Mouse (Mus musculus) frontal cortex, adult 2 months (tissue): ENCODE measurements around the gene Tnfrsf13b. TPM values are rescaled to one million over a fixed set of nuclear protein-coding genes. Genes with fewer than 3 reads are reported as not detected.

ENCODE experiments used
- polyA plus RNA-seq: library from polyadenylated mRNA; depleted of rRNA; stranded (reverse); fragments of >200 nt; gene quantifications from 2 replicates; pipeline ENCODE4 v1.2.3, GENCODE M21; 2012; rRNA removed

Tnfrsf13b gene
- polyA plus RNA-seq, 1 experiment = 3.6 TPM

Other genes with a start within 250 kb of the Tnfrsf13b start
- 39.8 and 47.0 TPM in 2 replicates for gene Tmem11, start 247.5 kb upstream of the Tnfrsf13b start, polyA plus RNA-seq
- gene Natd1, start 212.0 kb upstream of the Tnfrsf13b start, polyA plus RNA-seq = 13.3 and 14.6 TPM in 2 replicates
- gene Map2k3, start 194.7 kb upstream of the Tnfrsf13b start, polyA plus RNA-seq = 17.3 and 18.1 TPM in 2 replicates
- 17.8 and 19.5 TPM in 2 replicates for gene Kcnj12, start 104.2 kb upstream of the Tnfrsf13b start, polyA plus RNA-seq
- gene Usp22, start 48.3 kb downstream of the Tnfrsf13b start, polyA plus RNA-seq = 152 and 176 TPM in 2 replicates
- gene Aldh3a1, start 80.8 kb downstream of the Tnfrsf13b start, polyA plus RNA-seq = 0.48 and 0.84 TPM in 2 replicates
- gene Aldh3a2, start 140.7 kb downstream of the Tnfrsf13b start, polyA plus RNA-seq = 47.2 and 52.6 TPM in 2 replicates
- 0.14 and 0.27 TPM in 2 replicates for gene Slc47a2, start 216.1 kb downstream of the Tnfrsf13b start, polyA plus RNA-seq